Mouse (Mus musculus): ENCODE measurements around the gene Gtpbp3. TPM values are rescaled to one million over a fixed set of nuclear protein-coding genes. Genes with fewer than 3 reads are reported as not detected.

Gtpbp3 gene
- polyA plus RNA-seq, 1 experiment from 2014 or later = 8.3 TPM

DNA sequence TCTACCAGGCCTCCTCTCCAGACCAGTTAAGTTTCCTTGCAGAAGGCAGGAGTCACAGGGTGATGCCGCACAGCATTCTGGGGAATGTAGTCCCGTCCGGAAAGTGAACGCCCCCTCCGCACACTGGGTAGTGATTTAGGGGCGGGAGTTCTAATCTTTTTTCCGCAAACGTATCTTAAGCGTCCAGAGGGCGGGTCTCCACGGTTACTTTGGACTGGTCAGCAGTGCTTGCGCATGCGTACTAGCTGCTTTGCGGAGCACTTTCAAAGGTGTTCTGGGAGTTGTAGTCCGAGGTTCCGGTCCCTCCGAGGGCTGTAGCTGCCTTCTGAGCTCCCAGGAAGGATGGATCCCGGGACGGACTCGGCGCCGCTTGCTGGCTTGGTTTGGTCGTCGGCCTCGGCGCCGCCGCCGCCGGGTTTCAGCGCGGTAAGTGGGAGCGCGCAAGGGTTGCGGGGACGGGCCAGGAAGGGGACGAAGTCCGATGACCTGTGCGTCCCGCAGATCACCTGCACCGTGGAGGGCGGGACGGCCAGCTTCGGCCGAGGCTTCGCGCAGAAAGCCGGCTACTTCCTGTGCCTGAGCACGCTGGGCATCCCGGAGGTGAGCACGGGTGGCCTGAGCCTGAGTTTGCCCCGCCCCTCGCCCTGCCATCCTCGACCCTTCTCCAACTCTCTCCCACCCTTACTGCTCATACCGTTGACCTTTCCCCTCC lies 54.9 kb downstream of the Gtpbp3 start, which contains the start of gene Mvb12a:
TSS of gene Mvb12a (plus strand) at position 291 of the 712 bp plus-strand sequence.
- H3K4me3 ChIP-seq (ENCODE audit: low read depth, low read length) = peak within 1 kb of the TSS; percentile 68
- no peaks in the 10 kb centered on the region for H3K27me3 ChIP-seq (ENCODE audit: control insufficient read depth, insufficient read depth, low read length)
- H3K36me3 ChIP-seq (ENCODE audit: control insufficient read depth, insufficient read depth, low read length) = peaks cover 5% of the 10 kb centered on the region
- under 1% methylated on average over 53 of the region's 55 CpGs for WGBS
- H3K9ac ChIP-seq (ENCODE audit: low read length) = peak within 1 kb of the TSS; percentile 66
- peak; percentile 91 for ATAC-seq (ENCODE audit: insufficient number of reproducible peaks, low FRiP score, low TSS enrichment, low read depth)
- H3K4me2 ChIP-seq (ENCODE audit: low read depth, severe bottlenecking) = peak within 1 kb of the TSS; percentile 88
- no peaks in the 10 kb centered on the region for H3K9me3 ChIP-seq (ENCODE audit: control insufficient read depth, low read length)
- H3K4me1 ChIP-seq (ENCODE audit: control insufficient read depth, insufficient read depth, low read length) = peaks cover 7% of the 10 kb centered on the region; the same call in 1 of the 2 replicates
- peak; percentile 96 for DNase-seq (ENCODE audit: low spot score)
- H3K27ac ChIP-seq (replicated peaks; ENCODE audit: low read depth, low read length) = 0 out of 2 replicates have a peak within 1 kb of the TSS, but pooled peaks have one; percentile 1

DNA sequence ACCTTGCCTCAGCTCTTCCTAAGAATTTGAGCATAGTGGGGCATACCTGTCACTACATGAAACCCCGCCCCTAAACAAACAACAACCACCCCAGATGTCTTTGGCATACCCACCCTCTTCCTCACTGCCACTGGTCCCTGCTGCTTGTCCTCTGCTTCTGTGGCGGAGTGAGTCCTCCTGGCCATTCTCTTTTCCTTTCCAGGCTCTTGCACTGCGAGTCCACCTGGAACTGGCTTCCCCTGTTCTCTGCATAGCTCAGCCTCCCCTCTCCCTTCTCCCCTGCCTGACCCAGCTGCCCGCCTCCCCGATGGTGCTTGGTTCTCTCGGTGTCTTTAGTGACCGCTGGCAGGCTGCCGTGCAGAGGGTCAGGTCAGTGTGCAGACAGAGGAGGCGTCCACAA lies 55.9 kb downstream of the Gtpbp3 start:
- WGBS = 93% methylated on average over 9 of the region's 9 CpGs
- H3K27ac ChIP-seq (replicated peaks; ENCODE audit: low read depth, low read length) = no peak overlapping the region
- H3K9ac ChIP-seq (ENCODE audit: low read length) = no peak overlapping the region
- no peaks in the 10 kb centered on the region for H3K27me3 ChIP-seq (ENCODE audit: control insufficient read depth, insufficient read depth, low read length)
- H3K4me2 ChIP-seq (ENCODE audit: low read depth, severe bottlenecking) = peak overlapping the region; percentile 88
- H3K9me3 ChIP-seq (ENCODE audit: control insufficient read depth, low read length) = no peaks in the 10 kb centered on the region
- H3K4me1 ChIP-seq (ENCODE audit: control insufficient read depth, insufficient read depth, low read length) = peaks cover 6% of the 10 kb centered on the region; the same call in 1 of the 2 replicates
- DNase-seq (ENCODE audit: low spot score) (no peak), ATAC-seq (ENCODE audit: insufficient number of reproducible peaks, low FRiP score, low TSS enrichment, low read depth) (no peak)
- H3K4me3 ChIP-seq (ENCODE audit: low read depth, low read length) = peak overlapping the region; percentile 68; the same call in 1 of the 2 replicates
- H3K36me3 ChIP-seq (ENCODE audit: control insufficient read depth, insufficient read depth, low read length) = peaks cover 5% of the 10 kb centered on the region

DNA sequence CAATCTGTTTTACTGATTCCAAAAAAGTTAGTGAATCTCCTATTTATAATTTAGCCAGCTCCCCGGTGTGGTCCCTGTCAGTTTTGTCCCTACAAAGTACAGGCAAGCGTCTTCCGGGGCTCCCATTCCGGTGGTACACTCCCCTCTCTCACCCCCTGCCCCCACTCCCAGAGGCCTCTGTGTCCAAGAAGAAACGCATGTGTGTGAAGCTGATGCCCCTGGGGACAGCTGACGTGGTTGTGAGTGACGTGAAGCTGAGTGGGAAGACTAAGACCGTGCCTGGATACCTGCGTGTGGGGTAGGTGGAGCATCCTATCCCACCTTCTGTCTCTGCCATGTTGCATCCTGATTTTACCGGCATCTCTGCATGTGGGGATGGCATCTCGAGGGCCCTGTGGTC lies 57.1 kb downstream of the Gtpbp3 start:
- Histone ChIP-seq H3K4me2 (ENCODE audit: low read depth, severe bottlenecking) (no peak overlapping the region), H3K36me3 (ENCODE audit: control insufficient read depth, insufficient read depth, low read length) (peaks cover 5% of the 10 kb centered on the region), H3K27ac (replicated peaks; ENCODE audit: low read depth, low read length) (no peak overlapping the region), H3K4me1 (ENCODE audit: control insufficient read depth, insufficient read depth, low read length) (peaks cover 6% of the 10 kb centered on the region; the same call in 1 of the 2 replicates), H3K4me3 (ENCODE audit: low read depth, low read length) (no peak overlapping the region), H3K27me3 (ENCODE audit: control insufficient read depth, insufficient read depth, low read length) (no peaks in the 10 kb centered on the region), H3K9ac (ENCODE audit: low read length) (no peak overlapping the region), H3K9me3 (ENCODE audit: control insufficient read depth, low read length) (no peaks in the 10 kb centered on the region)
- WGBS = 92% methylated on average over 11 of the region's 11 CpGs
- DNase-seq (ENCODE audit: low spot score) (no peak), ATAC-seq (ENCODE audit: insufficient number of reproducible peaks, low FRiP score, low TSS enrichment, low read depth) (no peak)

DNA sequence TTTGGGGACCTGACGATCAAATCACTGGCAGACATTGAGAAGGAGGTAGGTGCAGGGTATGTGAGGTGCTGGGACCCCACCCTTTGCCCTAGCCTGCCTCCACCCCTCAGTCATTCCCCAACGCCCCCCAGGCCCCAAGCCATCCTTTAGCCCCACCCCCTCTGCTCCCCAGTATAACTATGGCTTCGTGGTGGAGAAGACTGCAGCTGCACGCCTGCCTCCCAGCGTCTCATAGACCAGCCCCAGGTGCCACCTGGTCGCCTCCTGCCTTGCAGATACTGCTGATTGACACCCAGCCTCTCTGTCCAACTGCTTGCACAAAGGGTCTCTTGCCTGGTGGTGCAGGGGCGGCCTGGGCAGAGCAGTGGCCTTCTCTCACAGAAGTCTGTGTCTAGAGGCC lies 59.7 kb downstream of the Gtpbp3 start:
- ATAC-seq (ENCODE audit: insufficient number of reproducible peaks, low FRiP score, low TSS enrichment, low read depth) (no peak), DNase-seq (ENCODE audit: low spot score) (no peak)
- no peak overlapping the region for H3K4me2 ChIP-seq (ENCODE audit: low read depth, severe bottlenecking)
- H3K9ac ChIP-seq (ENCODE audit: low read length) = no peak overlapping the region
- no peak overlapping the region for H3K4me3 ChIP-seq (ENCODE audit: low read depth, low read length)
- 90% methylated on average over 7 of the region's 7 CpGs for WGBS
- no peaks in the 10 kb centered on the region for H3K27me3 ChIP-seq (ENCODE audit: control insufficient read depth, insufficient read depth, low read length)
- peaks cover 6% of the 10 kb centered on the region; the same call in 1 of the 2 replicates for H3K4me1 ChIP-seq (ENCODE audit: control insufficient read depth, insufficient read depth, low read length)
- H3K27ac ChIP-seq (replicated peaks; ENCODE audit: low read depth, low read length) = no peak overlapping the region
- no peaks in the 10 kb centered on the region for H3K9me3 ChIP-seq (ENCODE audit: control insufficient read depth, low read length)
- peaks cover 5% of the 10 kb centered on the region for H3K36me3 ChIP-seq (ENCODE audit: control insufficient read depth, insufficient read depth, low read length)

Other genes starting within 250 kb of the Gtpbp3 start
- gene Myo9b, start 215.4 kb upstream of the Gtpbp3 start, polyA plus RNA-seq (2014; fragmentation: Nextera tagmentation; extraction: Ambion mirVana) = 23.0 and 25.3 TPM in 2 replicates
- gene Haus8, start 215.2 kb upstream of the Gtpbp3 start, polyA plus RNA-seq (2014; fragmentation: Nextera tagmentation; extraction: Ambion mirVana) = 66.8 and 70.3 TPM in 2 replicates
- 92.1 and 95.3 TPM in 2 replicates for gene Use1, start 121.3 kb upstream of the Gtpbp3 start, polyA plus RNA-seq (2014; fragmentation: Nextera tagmentation; extraction: Ambion mirVana)
- gene Ocel1, start 116.8 kb upstream of the Gtpbp3 start, polyA plus RNA-seq (2014; fragmentation: Nextera tagmentation; extraction: Ambion mirVana) = 2.7 and 3.1 TPM in 2 replicates
- 68.9 and 78.6 TPM in 2 replicates for gene Nr2f6, start 106.1 kb upstream of the Gtpbp3 start, polyA plus RNA-seq (2014; fragmentation: Nextera tagmentation; extraction: Ambion mirVana)
- gene Ushbp1, start 92.3 kb upstream of the Gtpbp3 start, polyA plus RNA-seq (2014; fragmentation: Nextera tagmentation; extraction: Ambion mirVana) = 3.4 and 4.1 TPM in 2 replicates
- 109 and 119 TPM in 2 replicates for gene Babam1, start 91.2 kb upstream of the Gtpbp3 start, polyA plus RNA-seq (2014; fragmentation: Nextera tagmentation; extraction: Ambion mirVana)
- 21.5 and 23.9 TPM in 2 replicates for gene Ankle1, start 82.1 kb upstream of the Gtpbp3 start, polyA plus RNA-seq (2014; fragmentation: Nextera tagmentation; extraction: Ambion mirVana)
- gene Abhd8, start 24.4 kb upstream of the Gtpbp3 start, polyA plus RNA-seq (2014; fragmentation: Nextera tagmentation; extraction: Ambion mirVana) = 38.7 and 43.4 TPM in 2 replicates
- gene Mrpl34, start 23.1 kb upstream of the Gtpbp3 start, polyA plus RNA-seq (2014; fragmentation: Nextera tagmentation; extraction: Ambion mirVana) = 216 and 231 TPM in 2 replicates
- gene Dda1, start 18.9 kb upstream of the Gtpbp3 start, polyA plus RNA-seq (2014; fragmentation: Nextera tagmentation; extraction: Ambion mirVana) = 115 TPM in 2 replicates
- gene Ano8, start 2.1 kb upstream of the Gtpbp3 start, polyA plus RNA-seq (2014; fragmentation: Nextera tagmentation; extraction: Ambion mirVana) = 3.0 and 4.2 TPM in 2 replicates
- gene Plvap, start 23.6 kb downstream of the Gtpbp3 start, polyA plus RNA-seq (2014; fragmentation: Nextera tagmentation; extraction: Ambion mirVana) = 57.9 and 58.2 TPM in 2 replicates
- 0.30 and 0.71 TPM in 2 replicates for gene Ccdc194, start 37.6 kb downstream of the Gtpbp3 start, polyA plus RNA-seq (2014; fragmentation: Nextera tagmentation; extraction: Ambion mirVana)
- gene Bst2, start 49.4 kb downstream of the Gtpbp3 start, polyA plus RNA-seq (2014; fragmentation: Nextera tagmentation; extraction: Ambion mirVana) = 1.7 and 1.8 TPM in 2 replicates
- gene Mvb12a, start 54.8 kb downstream of the Gtpbp3 start, polyA plus RNA-seq (2014; fragmentation: Nextera tagmentation; extraction: Ambion mirVana) = 66.5 and 74.2 TPM in 2 replicates
- 0.27 TPM in 1 of 2 replicates, not detected in the other for gene Tmem221, start 70.8 kb downstream of the Gtpbp3 start, polyA plus RNA-seq (2014; fragmentation: Nextera tagmentation; extraction: Ambion mirVana)
- gene Nxnl1, start 78.5 kb downstream of the Gtpbp3 start, polyA plus RNA-seq (2014; fragmentation: Nextera tagmentation; extraction: Ambion mirVana) = not detected in 2 replicates
- gene Slc27a1, start 80.8 kb downstream of the Gtpbp3 start, polyA plus RNA-seq (2014; fragmentation: Nextera tagmentation; extraction: Ambion mirVana) = 16.7 and 18.0 TPM in 2 replicates
- gene Pgls, start 104.1 kb downstream of the Gtpbp3 start, polyA plus RNA-seq (2014; fragmentation: Nextera tagmentation; extraction: Ambion mirVana) = 230 and 239 TPM in 2 replicates
- 2.7 and 3.8 TPM in 2 replicates for gene Fam129c, start 109.5 kb downstream of the Gtpbp3 start, polyA plus RNA-seq (2014; fragmentation: Nextera tagmentation; extraction: Ambion mirVana)
- gene Colgalt1, start 122.9 kb downstream of the Gtpbp3 start, polyA plus RNA-seq (2014; fragmentation: Nextera tagmentation; extraction: Ambion mirVana) = 46.6 and 49.8 TPM in 2 replicates
- 0.50 and 0.59 TPM in 2 replicates for gene Unc13a, start 183.7 kb downstream of the Gtpbp3 start, polyA plus RNA-seq (2014; fragmentation: Nextera tagmentation; extraction: Ambion mirVana)
- gene Jak3, start 188.2 kb downstream of the Gtpbp3 start, polyA plus RNA-seq (2014; fragmentation: Nextera tagmentation; extraction: Ambion mirVana) = 1.4 and 2.5 TPM in 2 replicates
- gene Insl3, start 201.1 kb downstream of the Gtpbp3 start, polyA plus RNA-seq (2014; fragmentation: Nextera tagmentation; extraction: Ambion mirVana) = not detected in 2 replicates
- 0.35 and 0.61 TPM in 2 replicates for gene B3gnt3, start 213.7 kb downstream of the Gtpbp3 start, polyA plus RNA-seq (2014; fragmentation: Nextera tagmentation; extraction: Ambion mirVana)
- 2.7 and 3.4 TPM in 2 replicates for gene Fcho1, start 237.6 kb downstream of the Gtpbp3 start, polyA plus RNA-seq (2014; fragmentation: Nextera tagmentation; extraction: Ambion mirVana)